Comparison of ENCODE assay signal across 18 mouse cellular contexts in the genomic region with DNA sequence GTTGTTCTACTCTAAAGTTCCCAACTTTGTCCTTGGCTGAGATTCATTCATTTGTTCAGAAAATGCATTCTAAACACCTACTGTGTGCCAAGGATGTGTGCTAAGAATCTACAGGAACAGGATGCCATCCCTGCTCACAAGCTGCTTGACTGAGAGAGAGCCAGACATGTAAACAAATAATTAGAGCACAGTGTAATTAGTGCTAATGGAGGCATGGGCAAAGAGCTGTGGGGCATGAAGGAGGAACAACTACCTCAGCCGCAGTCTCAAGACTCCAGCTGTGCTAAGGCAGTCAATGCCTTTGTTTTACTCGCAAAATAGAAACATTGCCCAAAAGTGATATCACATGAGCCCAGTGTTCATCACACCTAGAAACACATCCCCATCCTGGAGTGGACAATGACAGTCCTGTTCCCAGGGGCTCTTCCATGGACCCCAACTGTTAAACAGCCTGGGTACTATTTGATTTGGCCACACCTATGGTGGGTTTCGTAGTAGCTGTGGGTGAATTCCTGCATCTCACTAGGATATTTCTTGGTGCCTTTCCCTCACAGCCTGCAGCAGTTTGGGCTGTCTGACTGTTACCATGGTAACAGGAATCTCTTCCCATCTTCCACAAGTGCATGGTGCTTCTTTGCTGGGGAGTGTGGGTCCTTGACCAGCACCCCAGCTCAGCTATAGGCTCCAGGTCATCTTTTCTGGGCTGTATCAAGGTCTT.
A peak's percentile ranks its signal among the peaks of the same experiment; 100 is the strongest.
DNase-seq lines count a peak whose midpoint lies in the region; ATAC-seq and TF ChIP-seq lines count a peak whose summit lies in the region.
"Had no signal": no experiment of that assay in that cellular context is flagged by ENCODE, and none has a peak within 500 bp of the region (broad histone marks: within the 10 kb centered on the region; RNA-seq: fewer than 3 reads in every experiment).

No protein-coding gene starts in this region.

- DNase-seq in heart, adult 11 months = peak; percentile 43
- no peak for DNase-seq in heart, adult 2 months
- peak; percentile 36 for DNase-seq in retina, postnatal 1 day
- no peak for DNase-seq in retina, embryonic 14.5 days (ENCODE audit: low spot score)
- no peak for DNase-seq in heart, postnatal 36 days
- no peak for DNase-seq in spleen, adult 18-20 months
- DNase-seq: adrenal gland, adult 2 months; B cell, adult 2 months; gastrocnemius, postnatal 36 days; kidney, adult 9 months; liver; lung, adult 18-20 months; right cerebral cortex, postnatal 14 days; thymus, adult 18-20 months had no signal

- H3K4me2 ChIP-seq in hindbrain, embryonic 15.5 days = no peak overlapping the region
- H3K4me2 ChIP-seq in neural tube, embryonic 14.5 days (ENCODE audit: low read depth, low read length) = no peak overlapping the region
- H3K4me2 ChIP-seq: embryonic facial prominence, embryonic 13.5 days had no signal

- H3K27me3 ChIP-seq in heart, adult 2 months (ENCODE audit: control insufficient read depth, insufficient read depth, low read length) = no peaks in the 10 kb centered on the region
- no peaks in the 10 kb centered on the region for H3K27me3 ChIP-seq in hindbrain, embryonic 15.5 days
- no peaks in the 10 kb centered on the region for H3K27me3 ChIP-seq in neural tube, embryonic 14.5 days (ENCODE audit: control insufficient read depth, insufficient read depth, low read length)
- H3K27me3 ChIP-seq: embryonic facial prominence, embryonic 13.5 days had no signal

- no peak for TF ChIP-seq CTCF in heart, adult 2 months (IDR thresholded peaks at IDR 0.05)

- H3K36me3 ChIP-seq in heart, adult 2 months (ENCODE audit: control insufficient read depth, insufficient read depth, low read length) = no peaks in the 10 kb centered on the region
- H3K36me3 ChIP-seq in hindbrain, embryonic 15.5 days = no peaks in the 10 kb centered on the region
- H3K36me3 ChIP-seq in neural tube, embryonic 14.5 days (ENCODE audit: control insufficient read depth, insufficient read depth, low read length) = no peaks in the 10 kb centered on the region
- H3K36me3 ChIP-seq: embryonic facial prominence, embryonic 13.5 days had no signal

- ATAC-seq in hindbrain, embryonic 15.5 days (ENCODE audit: low FRiP score, low read depth) = peak; percentile 83
- peak; percentile 61 for ATAC-seq in neural tube, embryonic 14.5 days (ENCODE audit: low read depth)

- no peak overlapping the region for H3K4me3 ChIP-seq in heart, adult 2 months
- no peak overlapping the region for H3K4me3 ChIP-seq in hindbrain, embryonic 15.5 days
- no peak overlapping the region for H3K4me3 ChIP-seq in neural tube, embryonic 14.5 days (ENCODE audit: low read depth, low read length)
- H3K4me3 ChIP-seq: embryonic facial prominence, embryonic 13.5 days had no signal

- 80% methylated on average over 3 of the region's 3 CpGs for WGBS in heart, adult 2 months
- 28% methylated on average over 3 of the region's 3 CpGs for WGBS in hindbrain, embryonic 15.5 days
- 27% methylated on average over 3 of the region's 3 CpGs for WGBS in neural tube, embryonic 14.5 days

- H3K9ac ChIP-seq in heart, adult 2 months (ENCODE audit: low read depth, low read length) = no peak overlapping the region
- H3K9ac ChIP-seq in hindbrain, embryonic 15.5 days = no peak overlapping the region
- no peak overlapping the region for H3K9ac ChIP-seq in neural tube, embryonic 14.5 days (replicated peaks; ENCODE audit: low read depth, low read length)
- H3K9ac ChIP-seq: embryonic facial prominence, embryonic 13.5 days had no signal

- H3K79me2 ChIP-seq in heart, adult 2 months (replicated peaks; ENCODE audit: control insufficient read depth, insufficient read depth, low read length) = no peaks in the 10 kb centered on the region

- intact Hi-C loops in heart, adult 2 months (cut with DNase I) = no loop called here
- intact Hi-C loops in heart, postnatal 36 days (cut with DNase I) = no loop called here

- no peak for TF ChIP-seq EP300 in heart, adult 2 months (IDR thresholded peaks at IDR 0.05; ENCODE audit: insufficient read depth, low read depth, low read length)

- no peak overlapping the region for H3K27ac ChIP-seq in heart, adult 2 months
- peak overlapping the region; percentile 67 for H3K27ac ChIP-seq in hindbrain, embryonic 15.5 days (replicated peaks)
- peak overlapping the region; percentile 57 for H3K27ac ChIP-seq in neural tube, embryonic 14.5 days (ENCODE audit: low read depth, low read length)
- H3K27ac ChIP-seq: embryonic facial prominence, embryonic 13.5 days; macrophage had no signal

- no peak for TF ChIP-seq POLR2A in heart, adult 2 months (IDR thresholded peaks at IDR 0.05; ENCODE audit: insufficient read depth, low read depth, low read length)

- H3K4me1 ChIP-seq in heart, adult 2 months (ENCODE audit: control insufficient read depth, insufficient read depth, low read length) = no peaks in the 10 kb centered on the region
- H3K4me1 ChIP-seq in hindbrain, embryonic 15.5 days (replicated peaks) = peaks cover 12% of the 10 kb centered on the region
- H3K4me1 ChIP-seq in neural tube, embryonic 14.5 days (ENCODE audit: control insufficient read depth, insufficient read depth, low read length) = peaks cover 10% of the 10 kb centered on the region; the same call in 1 of the 2 replicates
- H3K4me1 ChIP-seq: embryonic facial prominence, embryonic 13.5 days had no signal

- H3K9me3 ChIP-seq in hindbrain, embryonic 15.5 days = no peaks in the 10 kb centered on the region
- H3K9me3 ChIP-seq in neural tube, embryonic 14.5 days (ENCODE audit: control insufficient read depth, low read length) = no peaks in the 10 kb centered on the region
- H3K9me3 ChIP-seq: embryonic facial prominence, embryonic 13.5 days had no signal

Comparison
In these comparisons a context has a peak if more than half of its experiments do, and no peak if none do; other contexts are left out.
1. DNase-seq: peak in heart, adult 11 months (single experiment) and retina, postnatal 1 day (single experiment); none in heart, adult 2 months (0 of 2), retina, embryonic 14.5 days (single experiment), heart, postnatal 36 days (0 of 2) and spleen, adult 18-20 months (0 of 2).